Mouse (Mus musculus): ENCODE data around the gene Rps6kb1. TPM values are rescaled to one million over a fixed set of nuclear protein-coding genes. Genes with fewer than 3 reads are reported as not detected.

The Rps6kb1 gene
- polyA plus RNA-seq, 1 experiment from 2014 or later: 66.4 TPM

DNA sequence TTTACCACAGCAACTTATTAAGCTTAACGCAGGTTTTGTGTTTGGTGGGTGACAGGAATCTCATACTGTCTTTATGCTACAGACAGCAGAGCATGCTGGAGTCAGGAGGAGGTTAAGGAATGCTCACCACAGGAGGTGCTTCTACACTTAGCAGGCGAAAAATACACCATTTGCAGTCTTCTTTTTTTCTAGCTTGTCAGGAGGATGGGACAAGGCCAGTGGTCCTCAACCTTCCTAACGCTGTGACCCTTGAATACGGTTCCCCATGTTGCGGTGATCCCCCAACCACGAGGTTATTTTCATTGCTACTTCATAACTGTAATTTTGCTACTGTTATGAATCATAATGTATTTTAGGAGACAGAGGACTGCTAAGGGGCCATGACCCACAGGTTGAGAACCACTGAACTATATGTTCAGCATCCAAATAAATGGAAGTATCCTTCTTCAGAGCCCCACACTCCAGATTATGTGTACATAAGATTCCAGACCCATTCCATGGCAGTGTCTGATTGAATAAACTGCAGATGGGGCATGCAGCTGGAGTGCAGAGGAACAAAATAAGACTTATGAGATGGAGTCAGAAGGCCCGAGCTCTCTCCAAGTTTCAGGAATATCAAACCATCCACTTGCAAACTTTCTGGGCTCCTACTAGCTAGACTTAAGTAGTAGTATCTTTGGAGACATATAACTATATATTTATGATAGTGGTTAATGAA lies 38.1 kb upstream of the Rps6kb1 start:
- Histone ChIP-seq H3K36me3 (ENCODE audit: control insufficient read depth, insufficient read depth, low read length) (no peaks in the 10 kb centered on the region), H3K9me3 (ENCODE audit: control insufficient read depth, low read length) (no peaks in the 10 kb centered on the region), H3K27me3 (ENCODE audit: control insufficient read depth, insufficient read depth, low read length) (no peaks in the 10 kb centered on the region), H3K4me3 (ENCODE audit: low read depth, low read length) (no peak overlapping the region), H3K9ac (ENCODE audit: low read length) (no peak overlapping the region), H3K27ac (ENCODE audit: low read depth, low read length) (no peak overlapping the region), H3K4me1 (replicated peaks; ENCODE audit: control insufficient read depth, insufficient read depth, low read length) (no peaks in the 10 kb centered on the region), H3K4me2 (ENCODE audit: low read depth, low read length, severe bottlenecking) (no peak overlapping the region)
- DNase-seq (ENCODE audit: low spot score) (no peak), ATAC-seq (replicated peaks; ENCODE audit: low FRiP score) (no peak)
- 87% methylated on average over 7 of the region's 7 CpGs for WGBS

DNA sequence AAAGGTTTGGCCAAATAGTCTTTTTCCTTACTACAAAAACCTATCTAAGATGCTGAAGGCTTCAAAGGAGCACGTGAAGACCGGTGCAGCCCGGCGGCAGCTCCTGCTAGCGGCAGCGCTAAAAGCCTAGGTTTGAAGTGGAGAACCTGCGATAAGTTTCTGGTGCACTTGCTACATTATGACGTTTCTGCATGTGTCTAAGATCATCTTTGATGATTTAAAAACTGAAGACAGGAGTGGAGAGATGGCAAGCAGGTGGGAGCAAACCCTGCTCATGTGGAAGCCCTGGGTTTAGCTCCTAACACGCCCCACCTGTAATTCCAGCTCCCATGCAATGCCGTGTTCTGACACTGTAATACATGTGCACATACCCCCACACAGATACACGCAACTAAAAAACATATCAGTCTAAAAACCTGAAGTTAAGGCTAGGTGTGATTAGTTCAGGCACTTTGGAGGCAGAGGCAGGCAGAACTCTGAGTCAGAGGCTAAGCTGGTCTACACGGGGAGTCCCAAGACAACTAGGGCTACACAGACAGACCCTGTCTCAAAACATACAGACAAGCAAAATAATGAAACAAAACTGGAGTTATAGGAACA lies 37.4 kb upstream of the Rps6kb1 start:
- no peaks in the 10 kb centered on the region for H3K27me3 ChIP-seq (ENCODE audit: control insufficient read depth, insufficient read depth, low read length)
- DNase-seq (ENCODE audit: low spot score) (no peak), ATAC-seq (replicated peaks; ENCODE audit: low FRiP score) (no peak)
- 92% methylated on average over 12 of the region's 12 CpGs for WGBS
- H3K9ac ChIP-seq (ENCODE audit: low read length): no peak overlapping the region
- H3K4me3 ChIP-seq (ENCODE audit: low read depth, low read length): no peak overlapping the region
- H3K4me1 ChIP-seq (replicated peaks; ENCODE audit: control insufficient read depth, insufficient read depth, low read length): no peaks in the 10 kb centered on the region
- H3K9me3 ChIP-seq (ENCODE audit: control insufficient read depth, low read length): no peaks in the 10 kb centered on the region
- no peaks in the 10 kb centered on the region for H3K36me3 ChIP-seq (ENCODE audit: control insufficient read depth, insufficient read depth, low read length)
- H3K27ac ChIP-seq (ENCODE audit: low read depth, low read length): no peak overlapping the region
- no peak overlapping the region for H3K4me2 ChIP-seq (ENCODE audit: low read depth, low read length, severe bottlenecking)

DNA sequence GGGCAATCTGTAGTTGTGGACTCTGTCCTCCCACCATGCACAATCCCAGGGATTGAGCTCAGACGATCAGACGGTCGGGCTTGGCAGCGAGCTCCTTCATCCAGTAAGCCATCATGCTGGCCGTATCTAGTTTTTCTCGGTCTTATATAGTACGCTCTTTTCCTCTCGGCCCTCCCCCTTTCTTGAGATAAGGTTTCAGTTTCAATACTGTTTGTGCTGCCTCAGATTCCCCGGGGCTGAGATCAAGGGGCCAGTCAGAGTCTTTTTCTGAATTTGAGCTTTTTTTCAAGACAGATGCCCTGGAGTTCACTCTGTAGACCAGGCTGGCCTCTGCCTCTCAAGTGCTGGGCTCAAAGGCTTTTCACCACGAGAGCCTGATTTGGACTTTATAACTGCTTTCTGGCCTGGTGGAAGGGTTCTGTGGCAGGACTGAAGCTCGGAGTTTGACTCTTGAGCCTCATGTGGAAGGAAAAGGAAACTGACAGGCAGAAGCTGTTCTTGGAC lies 36.7 kb upstream of the Rps6kb1 start:
- 70% methylated on average over 11 of the region's 11 CpGs for WGBS
- Histone ChIP-seq H3K9ac (ENCODE audit: low read length) (no peak overlapping the region; the same call in 1 of the 2 replicates), H3K9me3 (ENCODE audit: control insufficient read depth, low read length) (no peaks in the 10 kb centered on the region), H3K27me3 (ENCODE audit: control insufficient read depth, insufficient read depth, low read length) (no peaks in the 10 kb centered on the region), H3K36me3 (ENCODE audit: control insufficient read depth, insufficient read depth, low read length) (no peaks in the 10 kb centered on the region), H3K27ac (ENCODE audit: low read depth, low read length) (no peak overlapping the region), H3K4me2 (ENCODE audit: low read depth, low read length, severe bottlenecking) (no peak overlapping the region), H3K4me1 (replicated peaks; ENCODE audit: control insufficient read depth, insufficient read depth, low read length) (no peaks in the 10 kb centered on the region), H3K4me3 (ENCODE audit: low read depth, low read length) (no peak overlapping the region)
- DNase-seq (ENCODE audit: low spot score) (no peak), ATAC-seq (replicated peaks; ENCODE audit: low FRiP score) (no peak)

DNA sequence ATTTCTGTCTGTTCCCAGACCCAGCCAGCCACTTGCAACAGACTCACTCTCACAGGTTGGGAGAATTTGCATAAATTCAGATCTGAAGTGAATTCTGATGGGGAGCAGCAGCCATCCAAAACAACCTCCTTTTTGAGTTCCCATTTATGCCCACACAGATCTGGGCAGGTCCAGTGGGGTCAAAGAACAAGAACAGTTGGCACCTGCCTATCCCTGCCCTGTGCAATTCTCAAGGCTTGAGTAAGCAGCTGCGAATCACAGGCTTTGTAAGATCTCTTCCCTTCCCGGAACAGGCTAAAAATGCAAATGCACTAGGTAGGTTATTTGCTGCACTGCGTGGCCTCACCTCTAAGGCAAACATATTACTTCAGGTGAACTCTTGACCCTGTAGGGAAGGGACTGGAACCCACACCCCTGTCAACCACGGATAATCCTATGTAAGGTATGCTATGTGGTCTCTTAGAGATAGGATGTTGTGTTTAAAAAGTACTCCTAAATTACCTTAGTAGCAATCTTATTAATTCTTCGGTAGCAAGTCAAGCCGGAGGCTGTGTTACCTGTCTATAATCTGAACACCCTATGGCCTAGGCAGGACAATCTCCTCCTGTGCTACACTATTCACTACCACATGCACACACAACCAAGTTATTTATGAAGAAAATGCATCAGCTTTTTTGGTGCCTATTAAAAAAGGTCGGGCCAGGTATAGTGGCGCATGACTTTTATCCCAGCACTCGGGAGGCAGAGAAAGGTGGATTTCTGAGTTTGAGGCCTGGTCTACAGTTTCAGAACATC lies 35.9 kb upstream of the Rps6kb1 start:
- 89% methylated on average over 9 of the region's 9 CpGs for WGBS
- Histone ChIP-seq H3K36me3 (ENCODE audit: control insufficient read depth, insufficient read depth, low read length) (no peaks in the 10 kb centered on the region), H3K4me3 (ENCODE audit: low read depth, low read length) (no peak overlapping the region), H3K27ac (ENCODE audit: low read depth, low read length) (no peak overlapping the region), H3K9me3 (ENCODE audit: control insufficient read depth, low read length) (no peaks in the 10 kb centered on the region), H3K27me3 (ENCODE audit: control insufficient read depth, insufficient read depth, low read length) (no peaks in the 10 kb centered on the region), H3K9ac (ENCODE audit: low read length) (no peak overlapping the region), H3K4me1 (replicated peaks; ENCODE audit: control insufficient read depth, insufficient read depth, low read length) (no peaks in the 10 kb centered on the region), H3K4me2 (ENCODE audit: low read depth, low read length, severe bottlenecking) (no peak overlapping the region)
- DNase-seq (ENCODE audit: low spot score) (no peak), ATAC-seq (replicated peaks; ENCODE audit: low FRiP score) (no peak)

DNA sequence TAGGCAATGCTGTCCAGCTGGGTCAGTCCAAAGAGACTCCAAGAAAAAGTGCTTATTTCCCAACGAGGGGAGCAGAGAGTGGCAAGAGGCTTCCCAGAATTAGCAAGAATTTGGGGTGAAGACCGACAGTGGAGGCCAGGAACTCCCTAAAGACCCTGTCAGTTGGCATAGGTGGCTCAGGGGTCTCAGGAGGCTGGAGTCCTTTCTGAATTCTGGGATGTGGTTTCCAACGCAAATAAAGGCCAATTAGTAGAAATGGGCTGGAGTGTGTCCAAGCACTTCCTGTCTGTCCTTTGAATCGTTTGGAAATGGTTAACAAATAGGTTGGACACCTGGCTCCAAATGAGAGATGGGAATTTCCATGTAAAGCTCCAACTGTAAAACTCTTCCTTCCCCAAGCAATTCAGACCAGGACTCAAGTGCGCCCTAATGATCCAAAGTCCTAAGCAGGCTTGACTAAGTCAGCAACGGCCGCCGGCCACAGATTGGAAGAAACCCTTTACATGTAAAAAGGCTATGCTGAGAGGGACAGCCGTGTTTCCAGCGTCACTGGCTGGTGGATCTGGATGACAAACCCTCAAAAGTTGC lies 35.2 kb upstream of the Rps6kb1 start:
- Histone ChIP-seq H3K4me3 (ENCODE audit: low read depth, low read length) (no peak overlapping the region), H3K4me2 (ENCODE audit: low read depth, low read length, severe bottlenecking) (no peak overlapping the region), H3K9ac (ENCODE audit: low read length) (no peak overlapping the region), H3K36me3 (ENCODE audit: control insufficient read depth, insufficient read depth, low read length) (no peaks in the 10 kb centered on the region), H3K27me3 (ENCODE audit: control insufficient read depth, insufficient read depth, low read length) (no peaks in the 10 kb centered on the region), H3K27ac (ENCODE audit: low read depth, low read length) (no peak overlapping the region), H3K9me3 (ENCODE audit: control insufficient read depth, low read length) (no peaks in the 10 kb centered on the region), H3K4me1 (replicated peaks; ENCODE audit: control insufficient read depth, insufficient read depth, low read length) (no peaks in the 10 kb centered on the region)
- no peak for ATAC-seq (replicated peaks; ENCODE audit: low FRiP score)
- DNase-seq (ENCODE audit: low spot score): no peak
- WGBS: 83% methylated on average over 10 of the region's 10 CpGs

DNA sequence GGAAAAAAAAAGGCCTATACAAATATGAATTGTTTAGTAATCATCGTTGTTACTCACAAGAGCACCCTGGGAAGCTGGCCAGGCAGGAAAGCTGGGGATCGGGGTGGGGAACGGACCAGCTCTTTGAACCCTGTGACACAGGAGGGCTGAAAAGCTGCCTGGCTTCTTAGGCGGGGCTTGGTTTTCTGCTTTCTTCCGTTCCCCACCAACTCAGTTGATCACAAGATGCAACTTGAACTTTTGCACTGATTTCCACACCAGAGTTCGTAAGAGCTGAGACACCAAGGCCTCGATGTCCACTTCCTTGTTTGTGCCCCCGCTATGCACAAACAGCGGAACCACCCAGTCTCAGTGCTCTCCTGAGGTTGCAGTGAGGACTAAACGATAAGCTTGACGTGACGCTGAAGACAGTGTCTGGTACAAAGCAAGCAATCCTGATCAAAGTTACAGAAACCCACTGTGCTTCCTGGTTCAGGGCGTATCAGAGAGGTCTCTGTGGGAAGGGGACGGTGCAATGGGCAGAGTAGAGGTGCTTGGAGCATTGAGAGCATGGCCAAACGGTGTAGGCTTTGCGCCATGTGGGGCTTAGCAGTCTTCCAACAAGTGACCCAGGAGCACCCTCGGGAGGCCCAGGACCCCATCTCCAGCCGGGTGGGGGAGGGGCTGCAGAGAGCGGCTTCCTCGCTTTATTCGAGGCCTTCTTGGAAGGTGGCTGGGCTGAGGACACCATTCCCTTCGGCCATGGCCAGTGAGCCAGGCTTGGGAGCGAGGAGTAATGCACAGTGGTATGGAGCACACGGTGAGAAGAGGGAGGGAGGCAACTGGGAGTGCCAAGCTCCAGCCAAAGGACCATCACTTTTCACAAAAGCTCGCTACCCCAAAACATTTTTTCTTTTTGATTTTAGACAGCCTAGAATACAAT lies 34.5 kb upstream of the Rps6kb1 start:
- ATAC-seq (replicated peaks; ENCODE audit: low FRiP score) (no peak), DNase-seq (ENCODE audit: low spot score) (no peak)
- no peaks in the 10 kb centered on the region for H3K9me3 ChIP-seq (ENCODE audit: control insufficient read depth, low read length)
- no peak overlapping the region for H3K9ac ChIP-seq (ENCODE audit: low read length)
- H3K27me3 ChIP-seq (ENCODE audit: control insufficient read depth, insufficient read depth, low read length): no peaks in the 10 kb centered on the region
- no peaks in the 10 kb centered on the region for H3K36me3 ChIP-seq (ENCODE audit: control insufficient read depth, insufficient read depth, low read length)
- 81% methylated on average over 25 of the region's 25 CpGs for WGBS
- no peak overlapping the region for H3K27ac ChIP-seq (ENCODE audit: low read depth, low read length)
- H3K4me1 ChIP-seq (replicated peaks; ENCODE audit: control insufficient read depth, insufficient read depth, low read length): no peaks in the 10 kb centered on the region
- no peak overlapping the region for H3K4me3 ChIP-seq (ENCODE audit: low read depth, low read length)
- H3K4me2 ChIP-seq (ENCODE audit: low read depth, low read length, severe bottlenecking): no peak overlapping the region

DNA sequence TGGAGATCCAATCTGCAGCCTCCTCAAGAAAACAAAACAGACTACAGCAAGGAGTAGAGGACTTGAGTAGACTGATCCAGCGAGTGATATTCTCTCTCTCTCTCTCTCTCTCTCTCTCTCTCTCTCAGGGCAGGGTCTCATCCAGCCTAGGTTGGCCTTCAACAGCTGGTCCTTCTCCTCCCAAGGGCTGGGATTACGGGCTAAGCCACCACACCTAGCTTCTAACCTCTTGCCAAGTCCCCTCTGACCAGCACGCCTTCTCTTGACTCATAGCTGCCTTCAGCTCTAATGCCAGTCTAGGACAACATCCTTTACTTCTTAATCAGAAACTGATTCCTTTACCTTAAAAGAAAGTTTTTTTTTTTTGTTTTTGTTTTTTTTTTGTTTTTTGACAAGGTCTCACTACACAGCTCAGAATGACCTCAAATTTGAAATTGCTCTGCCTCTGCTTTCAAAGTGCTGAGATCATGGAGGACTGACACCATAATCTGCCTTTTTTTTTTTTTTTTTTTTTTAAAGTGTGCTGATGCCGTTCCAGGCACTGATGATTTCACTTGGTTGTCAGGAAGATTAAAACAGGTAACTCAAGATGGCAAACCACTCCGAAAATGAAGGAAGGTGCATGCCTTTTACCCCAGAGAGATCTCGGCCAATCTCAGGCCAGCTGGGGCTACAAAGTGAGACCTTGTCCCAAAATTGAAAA lies 33.7 kb upstream of the Rps6kb1 start:
- ATAC-seq (replicated peaks; ENCODE audit: low FRiP score): no peak
- Histone ChIP-seq H3K4me3 (ENCODE audit: low read depth, low read length) (no peak overlapping the region), H3K27me3 (ENCODE audit: control insufficient read depth, insufficient read depth, low read length) (no peaks in the 10 kb centered on the region), H3K9ac (ENCODE audit: low read length) (no peak overlapping the region), H3K27ac (ENCODE audit: low read depth, low read length) (no peak overlapping the region), H3K36me3 (ENCODE audit: control insufficient read depth, insufficient read depth, low read length) (no peaks in the 10 kb centered on the region), H3K4me1 (replicated peaks; ENCODE audit: control insufficient read depth, insufficient read depth, low read length) (no peaks in the 10 kb centered on the region), H3K9me3 (ENCODE audit: control insufficient read depth, low read length) (no peaks in the 10 kb centered on the region), H3K4me2 (ENCODE audit: low read depth, low read length, severe bottlenecking) (no peak overlapping the region)
- no peak for DNase-seq (ENCODE audit: low spot score)
- 85% methylated on average over 6 of the region's 6 CpGs for WGBS

All from forebrain, embryonic 11.5 days (tissue).